Mouse (Mus musculus) inflammation-experienced regulatory T-cells (primary cell): ENCODE results near the gene Spag8. TPM values are rescaled to one million over a fixed set of nuclear protein-coding genes. Genes with fewer than 3 reads are reported as not detected.

Experiments used
- polyA plus RNA-seq, 2 experiments: library from polyadenylated mRNA; unstranded; fragments of 100-300 nt; shearing (Covaris generic); gene quantifications; one replicate each; pipeline ENCODE4 v1.2.1; 2017

The Spag8 gene
- under 1 TPM; 0.27 to 0.81 TPM for polyA plus RNA-seq

GRCm38 (mm10) chr4:43653161-43654015 is at the start of gene Spag8:
Gene Spag8, minus strand, starts transcription at chr4:43653594.

GRCm38 (mm10) chr4:43700707-43701106 is 47.3 kb upstream of the Spag8 start, which contains the start of gene Olfr70:
Gene Olfr70, minus strand, starts transcription at chr4:43700807.

DNA sequence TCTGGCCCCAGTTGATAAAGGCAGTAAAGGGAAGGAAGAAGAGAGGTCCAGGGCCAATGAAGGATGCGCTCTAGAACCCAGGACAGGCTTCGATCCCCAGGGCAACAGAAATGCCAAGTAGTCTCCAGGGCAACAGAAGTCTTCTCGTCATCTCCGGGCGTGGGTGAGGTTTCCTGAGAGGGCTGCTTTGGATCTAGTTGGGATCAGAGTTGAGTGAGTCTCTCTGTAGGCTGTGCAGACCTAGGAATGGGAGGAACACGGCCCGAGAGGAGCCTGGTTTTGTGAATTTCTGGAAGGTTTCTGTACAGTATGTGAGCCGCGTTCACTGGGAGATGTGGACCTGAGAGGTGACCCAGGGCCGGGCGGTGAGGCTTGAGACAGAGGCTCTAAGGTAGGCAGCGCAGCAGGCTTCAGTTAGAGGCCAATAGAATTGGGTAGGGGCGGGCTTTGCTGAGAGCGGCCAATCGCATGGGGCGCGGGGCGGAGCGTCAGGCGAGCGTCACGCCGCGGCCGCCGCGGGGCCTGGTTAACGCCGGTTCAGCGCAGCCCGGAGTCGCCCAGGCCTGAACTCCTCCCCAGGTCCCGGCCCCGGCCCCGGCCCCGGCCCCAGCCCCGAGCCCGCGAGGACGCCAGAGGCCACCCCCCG is 15.5 kb upstream of the Spag8 start, which contains the start of the genes Tmem8b and Fam221b:
TSS of gene Tmem8b (plus strand) at position 190 of the 646 bp plus-strand sequence.
TSS of gene Fam221b (minus strand) at position 364 of the 646 bp plus-strand sequence.

DNA sequence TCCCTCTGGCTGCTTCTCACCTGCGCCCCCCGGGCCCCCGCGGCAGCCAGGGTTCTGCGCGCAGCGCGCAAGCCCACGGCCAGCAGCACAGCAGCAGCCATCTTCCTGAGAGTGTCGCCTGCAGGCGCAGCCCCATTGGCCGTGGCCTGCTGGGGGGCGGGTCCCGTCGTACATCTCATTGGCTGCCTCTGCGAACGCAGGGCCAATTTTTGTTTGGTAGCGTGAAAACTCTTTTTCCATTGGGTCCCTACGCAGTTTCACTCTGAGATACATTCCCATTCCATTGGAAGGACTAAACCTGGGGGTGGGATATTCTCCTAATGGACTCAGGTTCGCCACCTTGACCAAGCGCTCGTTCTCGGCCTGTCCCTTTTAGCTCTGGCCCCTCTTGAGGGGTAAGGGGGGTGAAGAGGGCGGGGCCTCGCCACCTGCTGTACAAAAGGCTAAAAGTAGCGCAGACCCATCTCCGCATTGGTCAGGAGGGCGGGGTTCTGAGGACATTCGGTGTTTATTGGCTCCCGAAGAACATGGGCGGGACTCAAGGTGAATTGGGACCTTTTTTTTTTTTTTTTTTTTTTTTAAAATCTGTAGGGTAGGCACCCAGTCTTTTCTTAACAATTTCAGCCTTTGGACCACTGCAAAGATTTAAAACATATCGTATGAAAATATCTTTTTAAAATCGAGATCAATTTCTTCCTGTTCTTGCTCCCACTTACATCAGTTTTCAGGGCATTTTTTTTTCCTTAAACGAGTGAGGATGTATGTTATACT is 3.1 kb upstream of the Spag8 start, which contains the start of gene Hint2:
TSS of gene Hint2 (minus strand) at position 128 of the 771 bp plus-strand sequence.

GRCm38 (mm10) chr4:43631046-43631955 is 22.1 kb downstream of the Spag8 start, which contains the start of gene Npr2:
Gene Npr2, plus strand, starts transcription at chr4:43631935.

Other genes starting within 250 kb of the Spag8 start
- under 1 TPM in 1 of 2 experiments, not detected in 1; 0.23 TPM for gene Fam166b, start 224.5 kb downstream of the Spag8 start, polyA plus RNA-seq
- gene Tesk1, start 211.7 kb downstream of the Spag8 start, polyA plus RNA-seq = 10 to 100 TPM; 54.6 to 94.4 TPM
- 10 to 100 TPM; 33.1 to 65.3 TPM for gene Cd72, start 199.0 kb downstream of the Spag8 start, polyA plus RNA-seq
- gene Sit1, start 169.9 kb downstream of the Spag8 start, polyA plus RNA-seq = 100 to 1,000 TPM; 134 to 225 TPM
- gene Ccdc107, start 160.7 kb downstream of the Spag8 start, polyA plus RNA-seq = 10 to 100 TPM; 89.1 to 99.6 TPM
- 1 to 10 TPM; 3.8 to 5.5 TPM for gene Arhgef39, start 153.9 kb downstream of the Spag8 start, polyA plus RNA-seq
- gene Car9, start 146.6 kb downstream of the Spag8 start, polyA plus RNA-seq = 1 to 10 TPM in 1 of 2 experiments, under 1 TPM in 1; 0.51 to 1.4 TPM
- under 1 TPM in 1 of 2 experiments, not detected in 1; 0.37 TPM for gene Tpm2, start 129.8 kb downstream of the Spag8 start, polyA plus RNA-seq
- gene Creb3, start 91.3 kb downstream of the Spag8 start, polyA plus RNA-seq = 10 to 100 TPM; 82.9 to 91.0 TPM
- gene Tln1, start 90.9 kb downstream of the Spag8 start, polyA plus RNA-seq = 100 to 1,000 TPM; 223 to 237 TPM
- 10 to 100 TPM; 12.9 to 21.1 TPM for gene Rgp1, start 74.9 kb downstream of the Spag8 start, polyA plus RNA-seq
- gene Gba2, start 74.7 kb downstream of the Spag8 start, polyA plus RNA-seq = 10 to 100 TPM; 43.6 to 49.6 TPM
- 1 to 10 TPM; 3.0 to 3.9 TPM for gene Msmp, start 69.1 kb downstream of the Spag8 start, polyA plus RNA-seq
- under 1 TPM; 0.53 to 0.72 TPM for gene Npr2, start 21.7 kb downstream of the Spag8 start, polyA plus RNA-seq
- 10 to 100 TPM; 64.9 to 74.6 TPM for gene Hint2, start 2.9 kb upstream of the Spag8 start, polyA plus RNA-seq
- gene Tmem8b, start 15.4 kb upstream of the Spag8 start, polyA plus RNA-seq = 1 to 10 TPM; 1.4 to 2.3 TPM
- 1 to 10 TPM in 1 of 2 experiments, under 1 TPM in 1; 0.99 to 2.8 TPM for gene Fam221b, start 15.6 kb upstream of the Spag8 start, polyA plus RNA-seq
- gene Olfr70, start 47.2 kb upstream of the Spag8 start, polyA plus RNA-seq = not detected
- gene Olfr71, start 56.7 kb upstream of the Spag8 start, polyA plus RNA-seq = under 1 TPM in 1 of 2 experiments, not detected in 1; 0.10 TPM
- gene Hrct1, start 73.6 kb upstream of the Spag8 start, polyA plus RNA-seq = not detected
- 1 to 10 TPM in 1 of 2 experiments, under 1 TPM in 1; 0.48 to 1.3 TPM for gene Spaar, start 76.4 kb upstream of the Spag8 start, polyA plus RNA-seq
- gene Olfr159, start 117.4 kb upstream of the Spag8 start, polyA plus RNA-seq = not detected
- gene Olfr156, start 170.3 kb upstream of the Spag8 start, polyA plus RNA-seq = under 1 TPM; 0.08 to 0.32 TPM
- 1 to 10 TPM in 1 of 2 experiments, under 1 TPM in 1; 0.19 to 1.4 TPM for gene Olfr157, start 186.6 kb upstream of the Spag8 start, polyA plus RNA-seq
- under 1 TPM; 0.43 to 0.98 TPM for gene Olfr155, start 198.0 kb upstream of the Spag8 start, polyA plus RNA-seq
- gene Reck, start 221.9 kb upstream of the Spag8 start, polyA plus RNA-seq = 1 to 10 TPM; 4.8 to 7.1 TPM